Mouse (Mus musculus) bone marrow macrophage, adult 2 months (primary cell): Measurements from ENCODE around the gene Gdi2.

Experiments
- CTCF ChIP-seq: IDR thresholded peaks from 2 replicates; pipeline ENCODE4 v1.5.1; 2012; ENCODE audit warnings: low read depth, mild to moderate bottlenecking, low read length, moderate library complexity
- POLR2A ChIP-seq: IDR thresholded peaks from 2 replicates; pipeline ENCODE4 v1.6.1; 2012; ENCODE audit warnings: mild to moderate bottlenecking, low read depth, low read length, borderline replicate concordance

- no peak for TF ChIP-seq POLR2A
- TF ChIP-seq CTCF: no peak
Measured at GRCm38 (mm10) chr13:3547410-3547809, 9.5 kb downstream of the Gdi2 start.
